Mouse (Mus musculus): ENCODE data around the gene BC005624. TPM values are rescaled to one million over a fixed set of nuclear protein-coding genes. Genes with fewer than 3 reads are reported as not detected.
A peak's percentile ranks its signal among the peaks of the same experiment; 100 is the strongest.
"Not testable (repeated sequence)": the region's sequence is repeated elsewhere in the genome, so short reads cannot be mapped to it uniquely, and the experiment has no call there.

The BC005624 gene
- polyA plus RNA-seq, 1 experiment from 2014 or later = 111 TPM

- WGBS (ENCODE audit: missing documents) = 31% methylated on average over 6 of the region's 6 CpGs
- peaks cover 48% of the 10 kb centered on the region for H3K79me2 ChIP-seq (ENCODE audit: inconsistent target)
- no peak overlapping the region for H3K27ac ChIP-seq
- H3K4me3 ChIP-seq (ENCODE audit: inconsistent target) = no peak overlapping the region
- H3K36me3 ChIP-seq (ENCODE audit: inconsistent target) = peaks cover 40% of the 10 kb centered on the region
Observed at GRCm38 (mm10) chr2:30954797-30955196, 27.2 kb downstream of the BC005624 start.

GRCm38 (mm10) chr2:30952824-30953490 lies 29.0 kb downstream of the BC005624 start, which contains the start of gene Tor1b:
Tor1b (plus strand) TSS chr2:30952959.
- under 1% methylated on average over 60 of the region's 60 CpGs for WGBS (ENCODE audit: missing documents)
- peaks cover 22% of the 10 kb centered on the region for H3K36me3 ChIP-seq (ENCODE audit: inconsistent target)

GRCm38 (mm10) chr2:30952457-30952823 lies 29.6 kb downstream of the BC005624 start:
- H3K36me3 ChIP-seq (ENCODE audit: inconsistent target) = peaks cover 17% of the 10 kb centered on the region
- WGBS (ENCODE audit: missing documents) = 43% methylated on average over 5 of the region's 5 CpGs
- peaks cover 41% of the 10 kb centered on the region for H3K79me2 ChIP-seq (ENCODE audit: inconsistent target)
- 0 out of 2 replicates have a peak overlapping the region, but pooled peaks have one; percentile 13 for H3K27ac ChIP-seq
- no peak overlapping the region for H3K4me3 ChIP-seq (ENCODE audit: inconsistent target)

More at GRCm38 (mm10) chr2:30952824-30953490, 29.0 kb downstream of the BC005624 start, which contains the start of gene Tor1b:
- H3K27ac ChIP-seq = 0 out of 2 replicates have a peak within 1 kb of the TSS, but pooled peaks have one; percentile 13
- H3K4me3 ChIP-seq (ENCODE audit: inconsistent target) = peak within 1 kb of the TSS; percentile 61
- peaks cover 46% of the 10 kb centered on the region for H3K79me2 ChIP-seq (ENCODE audit: inconsistent target)

GRCm38 (mm10) chr2:30942603-30943011 lies 39.4 kb downstream of the BC005624 start:
- WGBS (ENCODE audit: missing documents) = 3% methylated on average over 16 of the region's 16 CpGs
- Histone ChIP-seq H3K4me3 (ENCODE audit: inconsistent target) (peak overlapping the region; percentile 39), H3K27ac (peak overlapping the region; percentile 25), H3K79me2 (ENCODE audit: inconsistent target) (no peaks in the 10 kb centered on the region), H3K36me3 (ENCODE audit: inconsistent target) (no peaks in the 10 kb centered on the region)

GRCm38 (mm10) chr2:30942116-30942515 lies 39.9 kb downstream of the BC005624 start:
- 19% methylated on average over 5 of the region's 7 CpGs for WGBS (ENCODE audit: missing documents)
- Histone ChIP-seq H3K4me3 (ENCODE audit: inconsistent target) (peak overlapping the region; percentile 39), H3K27ac (peak overlapping the region; percentile 25)
- H3K79me2 ChIP-seq (ENCODE audit: inconsistent target); H3K36me3 ChIP-seq (ENCODE audit: inconsistent target): not testable (repeated sequence)

GRCm38 (mm10) chr2:30941586-30941985 lies 40.4 kb downstream of the BC005624 start:
- WGBS (ENCODE audit: missing documents) = 68% methylated on average over 5 of the region's 5 CpGs
- H3K27ac ChIP-seq = no peak overlapping the region
- no peaks in the 10 kb centered on the region for H3K36me3 ChIP-seq (ENCODE audit: inconsistent target)
- no peak overlapping the region for H3K4me3 ChIP-seq (ENCODE audit: inconsistent target)
- H3K79me2 ChIP-seq (ENCODE audit: inconsistent target) = no peaks in the 10 kb centered on the region

GRCm38 (mm10) chr2:30938574-30938991 lies 43.4 kb downstream of the BC005624 start:
- 81% methylated on average over 3 of the region's 4 CpGs for WGBS (ENCODE audit: missing documents)
- no peak overlapping the region for H3K27ac ChIP-seq
- H3K4me3 ChIP-seq (ENCODE audit: inconsistent target) = no peak overlapping the region
- no peaks in the 10 kb centered on the region for H3K36me3 ChIP-seq (ENCODE audit: inconsistent target)
- H3K79me2 ChIP-seq (ENCODE audit: inconsistent target) = no peaks in the 10 kb centered on the region

GRCm38 (mm10) chr2:30937731-30938130 lies 44.3 kb downstream of the BC005624 start:
- no peaks in the 10 kb centered on the region for H3K79me2 ChIP-seq (ENCODE audit: inconsistent target)
- 79% methylated on average over 7 of the region's 8 CpGs for WGBS (ENCODE audit: missing documents)
- H3K36me3 ChIP-seq (ENCODE audit: inconsistent target) = no peaks in the 10 kb centered on the region
- no peak overlapping the region for H3K27ac ChIP-seq
- no peak overlapping the region for H3K4me3 ChIP-seq (ENCODE audit: inconsistent target)

- H3K27ac ChIP-seq = no peak overlapping the region
- H3K4me3 ChIP-seq (ENCODE audit: inconsistent target) = no peak overlapping the region
- WGBS (ENCODE audit: missing documents) = 81% methylated on average over 3 of the region's 3 CpGs
- no peaks in the 10 kb centered on the region for H3K79me2 ChIP-seq (ENCODE audit: inconsistent target)
- no peaks in the 10 kb centered on the region for H3K36me3 ChIP-seq (ENCODE audit: inconsistent target)
Observed at GRCm38 (mm10) chr2:30936808-30937207, 45.2 kb downstream of the BC005624 start.

- Histone ChIP-seq H3K79me2 (ENCODE audit: inconsistent target) (no peaks in the 10 kb centered on the region), H3K27ac (no peak overlapping the region), H3K4me3 (ENCODE audit: inconsistent target) (no peak overlapping the region), H3K36me3 (ENCODE audit: inconsistent target) (no peaks in the 10 kb centered on the region)
- 28% methylated on average over 7 of the region's 7 CpGs for WGBS (ENCODE audit: missing documents)
Observed at GRCm38 (mm10) chr2:30933917-30934450, 48.0 kb downstream of the BC005624 start.

GRCm38 (mm10) chr2:30933032-30933431 lies 49.0 kb downstream of the BC005624 start:
- H3K4me3 ChIP-seq (ENCODE audit: inconsistent target) = no peak overlapping the region
- no peaks in the 10 kb centered on the region for H3K36me3 ChIP-seq (ENCODE audit: inconsistent target)
- no peaks in the 10 kb centered on the region for H3K79me2 ChIP-seq (ENCODE audit: inconsistent target)
- no peak overlapping the region for H3K27ac ChIP-seq
- whole genome bisulfite sequencing (ENCODE audit: missing documents) = 88% methylated on average over 6 of the region's 6 CpGs

- WGBS (ENCODE audit: missing documents) = 84% methylated on average over 2 of the region's 3 CpGs
- H3K79me2 ChIP-seq (ENCODE audit: inconsistent target) = no peaks in the 10 kb centered on the region
- H3K27ac ChIP-seq = no peak overlapping the region
- H3K36me3 ChIP-seq (ENCODE audit: inconsistent target) = no peaks in the 10 kb centered on the region
- H3K4me3 ChIP-seq (ENCODE audit: inconsistent target) = no peak overlapping the region
Observed at GRCm38 (mm10) chr2:30931922-30932321, 50.1 kb downstream of the BC005624 start.

GRCm38 (mm10) chr2:30930846-30931245 lies 51.2 kb downstream of the BC005624 start:
- WGBS (ENCODE audit: missing documents) = 87% methylated on average over 2 of the region's 2 CpGs
- not testable (repeated sequence) for H3K36me3 ChIP-seq (ENCODE audit: inconsistent target); H3K79me2 ChIP-seq (ENCODE audit: inconsistent target); H3K4me3 ChIP-seq (ENCODE audit: inconsistent target); H3K27ac ChIP-seq

GRCm38 (mm10) chr2:30929483-30930045 lies 52.4 kb downstream of the BC005624 start, which contains the start of gene Ptges:
Ptges (minus strand) TSS chr2:30929863.
- Histone ChIP-seq H3K36me3 (ENCODE audit: inconsistent target) (no peaks in the 10 kb centered on the region), H3K4me3 (ENCODE audit: inconsistent target) (peak within 1 kb of the TSS; percentile 71), H3K79me2 (ENCODE audit: inconsistent target) (no peaks in the 10 kb centered on the region), H3K27ac (peak within 1 kb of the TSS; percentile 93)
- WGBS (ENCODE audit: missing documents) = 4% methylated on average over 22 of the region's 23 CpGs

- WGBS (ENCODE audit: missing documents) = 11% methylated on average over 12 of the region's 12 CpGs
Observed at GRCm38 (mm10) chr2:30928893-30929482, 53.0 kb downstream of the BC005624 start.

More at GRCm38 (mm10) chr2:30928893-30929482, 53.0 kb downstream of the BC005624 start:
- Histone ChIP-seq H3K36me3 (ENCODE audit: inconsistent target) (no peaks in the 10 kb centered on the region), H3K4me3 (ENCODE audit: inconsistent target) (peak overlapping the region; percentile 71), H3K79me2 (ENCODE audit: inconsistent target) (no peaks in the 10 kb centered on the region), H3K27ac (peak overlapping the region; percentile 93)

Measured in macrophage (primary cell).